Mouse (Mus musculus) hindbrain, embryonic 13.5 days (tissue): ENCODE results near the gene Trim63. TPM values are rescaled to one million over a fixed set of nuclear protein-coding genes. Genes with fewer than 3 reads are reported as not detected.
A peak's percentile ranks its signal among the peaks of the same experiment; 100 is the strongest.

Source experiments
- ATAC-seq: fragments of 200-750 bp; cut with Nextera tagmentation; 2 replicates; pipeline ENCODE4 v1.8.0; 2017; ENCODE audit warnings: moderate TSS enrichment; ENCODE audit not compliant: low FRiP score
- H3K27ac ChIP-seq: fragments of 300-500 bp; sonication (generic); 2 replicates; pipeline ENCODE4 v1.5.1; 2015; ENCODE audit warnings: inconsistent platforms, mild to moderate bottlenecking, moderate library complexity
- H3K27me3 ChIP-seq: fragments of 300-500 bp; sonication (generic); 2 replicates; pipeline ENCODE4 v1.6.1; 2015; ENCODE audit warnings: mild to moderate bottlenecking, inconsistent platforms
- H3K36me3 ChIP-seq: fragments of 300-500 bp; sonication (generic); 2 replicates; pipeline ENCODE4 v1.6.1; 2015; ENCODE audit warnings: mild to moderate bottlenecking, inconsistent platforms
- H3K4me1 ChIP-seq: fragments of 300-500 bp; sonication (generic); replicated peaks from 2 replicates; pipeline ENCODE4 v1.6.1; 2015; ENCODE audit warnings: inconsistent platforms
- H3K4me2 ChIP-seq: fragments of 300-500 bp; sonication (generic); 2 replicates; pipeline ENCODE4 v1.6.1; 2015; ENCODE audit warnings: inconsistent platforms, mild to moderate bottlenecking, moderate library complexity
- H3K4me3 ChIP-seq: fragments of 300-500 bp; sonication (generic); 2 replicates; pipeline ENCODE4 v1.5.1; 2015; ENCODE audit warnings: mild to moderate bottlenecking, inconsistent platforms
- H3K9ac ChIP-seq: fragments of 300-500 bp; sonication (generic); 2 replicates; pipeline ENCODE4 v1.6.1; 2015; ENCODE audit warnings: mild to moderate bottlenecking, inconsistent platforms
- H3K9me3 ChIP-seq: fragments of 300-500 bp; sonication (generic); 2 replicates; pipeline ENCODE4 v1.6.1; 2016; ENCODE audit warnings: inconsistent platforms
- WGBS: fragments of 180-500 bp; shearing (Covaris S2); methylation state at CpG from one replicate; pipeline ENCODE4 v1.1.7; 2015; 5-methylcytosine and 5-hydroxymethylcytosine counted together
- polyA plus RNA-seq: library from polyadenylated mRNA; unstranded; fragments of >200 nt; fragmentation: Nextera tagmentation; extraction: Ambion mirVana; gene quantifications from 2 replicates; pipeline ENCODE4 v1.2.1, GENCODE M21; 2015

The Trim63 gene
- polyA plus RNA-seq, 1 experiment from 2014 or later, result 0.51 TPM

- peaks cover 13% of the 10 kb centered on the region for H3K4me1 ChIP-seq
- no peaks in the 10 kb centered on the region for H3K27me3 ChIP-seq
- H3K4me2 ChIP-seq, result 0 out of 2 replicates have a peak overlapping the region, but pooled peaks have one; percentile 15
- no peak overlapping the region for H3K4me3 ChIP-seq
- no peaks in the 10 kb centered on the region for H3K9me3 ChIP-seq
- H3K36me3 ChIP-seq, result no peaks in the 10 kb centered on the region
- H3K27ac ChIP-seq, result no peak overlapping the region
- H3K9ac ChIP-seq, result 0 out of 2 replicates have a peak overlapping the region, but pooled peaks have one; percentile 13
- 21% methylated on average over 8 of the region's 12 CpGs for WGBS
- ATAC-seq, result 0 out of 2 replicates have a peak, but pooled peaks have one; percentile 10
Measured at GRCm38 (mm10) chr4:134307367-134308072, 7.4 kb upstream of the Trim63 start.

GRCm38 (mm10) chr4:134310106-134310505, 4.8 kb upstream of the Trim63 start:
- H3K27ac ChIP-seq, result no peak overlapping the region
- peaks cover 13% of the 10 kb centered on the region for H3K4me1 ChIP-seq
- no peaks in the 10 kb centered on the region for H3K9me3 ChIP-seq
- WGBS, result 92% methylated on average over 7 of the region's 7 CpGs
- no peaks in the 10 kb centered on the region for H3K27me3 ChIP-seq
- no peak overlapping the region for H3K4me3 ChIP-seq
- H3K9ac ChIP-seq, result no peak overlapping the region
- H3K36me3 ChIP-seq, result no peaks in the 10 kb centered on the region
- no peak overlapping the region for H3K4me2 ChIP-seq
- no peak for ATAC-seq

- Histone ChIP-seq H3K36me3 (no peaks in the 10 kb centered on the region), H3K4me3 (no peak overlapping the region), H3K4me1 (peaks cover 13% of the 10 kb centered on the region), H3K27me3 (no peaks in the 10 kb centered on the region), H3K27ac (no peak overlapping the region), H3K9me3 (no peaks in the 10 kb centered on the region), H3K9ac (no peak overlapping the region), H3K4me2 (no peak overlapping the region)
- WGBS, result 90% methylated on average over 9 of the region's 9 CpGs
- ATAC-seq, result no peak
Measured at GRCm38 (mm10) chr4:134310656-134311055, 4.3 kb upstream of the Trim63 start.

GRCm38 (mm10) chr4:134311784-134312183, 3.1 kb upstream of the Trim63 start:
- 89% methylated on average over 9 of the region's 9 CpGs for WGBS
- Histone ChIP-seq H3K4me2 (no peak overlapping the region), H3K4me1 (peaks cover 13% of the 10 kb centered on the region), H3K9me3 (no peaks in the 10 kb centered on the region), H3K9ac (no peak overlapping the region), H3K4me3 (no peak overlapping the region), H3K27ac (no peak overlapping the region), H3K27me3 (no peaks in the 10 kb centered on the region), H3K36me3 (no peaks in the 10 kb centered on the region)
- ATAC-seq, result no peak

- Histone ChIP-seq H3K4me1 (peaks cover 9% of the 10 kb centered on the region), H3K9me3 (no peaks in the 10 kb centered on the region), H3K27ac (no peak overlapping the region), H3K4me3 (no peak overlapping the region), H3K27me3 (no peaks in the 10 kb centered on the region), H3K9ac (no peak overlapping the region), H3K36me3 (no peaks in the 10 kb centered on the region), H3K4me2 (no peak overlapping the region)
- no peak for ATAC-seq
- 96% methylated on average over 5 of the region's 5 CpGs for WGBS
Measured at GRCm38 (mm10) chr4:134312341-134312740, 2.6 kb upstream of the Trim63 start.

GRCm38 (mm10) chr4:134312901-134313300, 2.0 kb upstream of the Trim63 start:
- 98% methylated on average over 6 of the region's 6 CpGs for WGBS

GRCm38 (mm10) chr4:134314081-134314655, 752 bp upstream of the Trim63 start:
- H3K27me3 ChIP-seq, result no peaks in the 10 kb centered on the region
- no peaks in the 10 kb centered on the region for H3K9me3 ChIP-seq
- no peak overlapping the region for H3K4me3 ChIP-seq
- no peaks in the 10 kb centered on the region for H3K4me1 ChIP-seq
- H3K9ac ChIP-seq, result no peak overlapping the region
- H3K27ac ChIP-seq, result no peak overlapping the region
- H3K36me3 ChIP-seq, result no peaks in the 10 kb centered on the region
- 75% methylated on average over 4 of the region's 4 CpGs for WGBS
- no peak for ATAC-seq
- no peak overlapping the region for H3K4me2 ChIP-seq

More at GRCm38 (mm10) chr4:134312901-134313300, 2.0 kb upstream of the Trim63 start:
- H3K27me3 ChIP-seq, result no peaks in the 10 kb centered on the region
- H3K4me3 ChIP-seq, result no peak overlapping the region
- no peak overlapping the region for H3K27ac ChIP-seq
- H3K9ac ChIP-seq, result no peak overlapping the region
- H3K4me2 ChIP-seq, result no peak overlapping the region
- peaks cover 3% of the 10 kb centered on the region; the same call in 1 of the 2 replicates for H3K4me1 ChIP-seq
- no peaks in the 10 kb centered on the region for H3K9me3 ChIP-seq
- ATAC-seq, result no peak
- no peaks in the 10 kb centered on the region for H3K36me3 ChIP-seq

- peaks cover 7% of the 10 kb centered on the region; the same call in 1 of the 2 replicates for H3K27me3 ChIP-seq
- no peak overlapping the region for H3K27ac ChIP-seq
- no peaks in the 10 kb centered on the region for H3K36me3 ChIP-seq
- no peak for ATAC-seq
- H3K9ac ChIP-seq, result no peak overlapping the region
- 84% methylated on average over 9 of the region's 9 CpGs for WGBS
- no peak overlapping the region for H3K4me3 ChIP-seq
- no peaks in the 10 kb centered on the region for H3K4me1 ChIP-seq
- H3K4me2 ChIP-seq, result no peak overlapping the region
- H3K9me3 ChIP-seq, result no peaks in the 10 kb centered on the region
Measured at GRCm38 (mm10) chr4:134315470-134315869, 550 bp downstream of the Trim63 start.

GRCm38 (mm10) chr4:134316390-134316789, 1.5 kb downstream of the Trim63 start:
- no peak for ATAC-seq
- no peak overlapping the region for H3K4me2 ChIP-seq
- H3K9ac ChIP-seq, result no peak overlapping the region
- H3K27me3 ChIP-seq, result peaks cover 7% of the 10 kb centered on the region; the same call in 1 of the 2 replicates
- WGBS, result 58% methylated on average over 16 of the region's 16 CpGs
- H3K36me3 ChIP-seq, result no peaks in the 10 kb centered on the region
- H3K27ac ChIP-seq, result no peak overlapping the region
- no peaks in the 10 kb centered on the region for H3K9me3 ChIP-seq
- H3K4me3 ChIP-seq, result no peak overlapping the region
- no peaks in the 10 kb centered on the region for H3K4me1 ChIP-seq

GRCm38 (mm10) chr4:134319074-134319473, 4.2 kb downstream of the Trim63 start:
- WGBS, result 90% methylated on average over 5 of the region's 5 CpGs
- H3K4me2 ChIP-seq, result no peak overlapping the region
- no peak overlapping the region for H3K4me3 ChIP-seq
- no peaks in the 10 kb centered on the region for H3K4me1 ChIP-seq
- no peak for ATAC-seq
- no peak overlapping the region for H3K9ac ChIP-seq
- no peaks in the 10 kb centered on the region for H3K36me3 ChIP-seq
- H3K9me3 ChIP-seq, result no peaks in the 10 kb centered on the region
- peaks cover 7% of the 10 kb centered on the region for H3K27me3 ChIP-seq
- no peak overlapping the region for H3K27ac ChIP-seq

- Histone ChIP-seq H3K36me3 (no peaks in the 10 kb centered on the region), H3K4me3 (no peak overlapping the region), H3K4me2 (no peak overlapping the region), H3K4me1 (no peaks in the 10 kb centered on the region), H3K27ac (no peak overlapping the region), H3K9me3 (no peaks in the 10 kb centered on the region), H3K9ac (no peak overlapping the region), H3K27me3 (peaks cover 7% of the 10 kb centered on the region)
- 76% methylated on average over 5 of the region's 5 CpGs for WGBS
- ATAC-seq, result no peak
Measured at GRCm38 (mm10) chr4:134319674-134320073, 4.8 kb downstream of the Trim63 start.

GRCm38 (mm10) chr4:134321524-134321923, 6.6 kb downstream of the Trim63 start:
- no peaks in the 10 kb centered on the region for H3K36me3 ChIP-seq
- no peak overlapping the region for H3K9ac ChIP-seq
- H3K27ac ChIP-seq, result no peak overlapping the region
- H3K9me3 ChIP-seq, result no peaks in the 10 kb centered on the region
- ATAC-seq, result no peak
- H3K4me3 ChIP-seq, result no peak overlapping the region
- no peaks in the 10 kb centered on the region for H3K4me1 ChIP-seq
- WGBS, result 71% methylated on average over 3 of the region's 3 CpGs
- peaks cover 7% of the 10 kb centered on the region for H3K27me3 ChIP-seq
- H3K4me2 ChIP-seq, result no peak overlapping the region

GRCm38 (mm10) chr4:134324655-134325054, 9.7 kb downstream of the Trim63 start:
- Histone ChIP-seq H3K9ac (no peak overlapping the region), H3K4me1 (no peaks in the 10 kb centered on the region), H3K27me3 (peaks cover 5% of the 10 kb centered on the region), H3K9me3 (no peaks in the 10 kb centered on the region), H3K4me2 (no peak overlapping the region), H3K36me3 (no peaks in the 10 kb centered on the region), H3K27ac (no peak overlapping the region), H3K4me3 (no peak overlapping the region)
- ATAC-seq, result no peak
- 70% methylated on average over 5 of the region's 5 CpGs for WGBS
